Mouse (Mus musculus) right cerebral cortex, adult 18-20 months (tissue): ENCODE data around the gene Gstp2.
"Not testable (repeated sequence)": the region's sequence is repeated elsewhere in the genome, so short reads cannot be mapped to it uniquely, and the experiment has no call there.

Experiments
- DNase-seq: peaks from one replicate; pipeline ENCODE4 v3.0.0; 2022; ENCODE audit warnings: mixed read lengths

The Gstp2 gene

GRCm38 (mm10) chr19:4068717-4069410 is 23.0 kb upstream of the Gstp2 start:
- DNase-seq: no peak

- not testable (repeated sequence) for DNase-seq
Observed at GRCm38 (mm10) chr19:4068242-4068641, 22.4 kb upstream of the Gstp2 start.

- DNase-seq: no peak
Observed at GRCm38 (mm10) chr19:4066877-4067276, 21.1 kb upstream of the Gstp2 start.

- DNase-seq: no peak
Observed at GRCm38 (mm10) chr19:4066280-4066679, 20.5 kb upstream of the Gstp2 start.

GRCm38 (mm10) chr19:4064501-4064900 is 18.7 kb upstream of the Gstp2 start:
- not testable (repeated sequence) for DNase-seq

GRCm38 (mm10) chr19:4063357-4063756 is 17.5 kb upstream of the Gstp2 start:
- DNase-seq: not testable (repeated sequence)

- no peak for DNase-seq
Observed at GRCm38 (mm10) chr19:4060899-4061465, 15.2 kb upstream of the Gstp2 start.

- not testable (repeated sequence) for DNase-seq
Observed at GRCm38 (mm10) chr19:4060044-4060898, 14.4 kb upstream of the Gstp2 start.

GRCm38 (mm10) chr19:4059069-4059740 is 13.4 kb upstream of the Gstp2 start, which contains the start of gene Gstp3:
Gstp3 (minus strand) TSS chr19:4059569.
- DNase-seq: no peak

GRCm38 (mm10) chr19:4058581-4058980 is 12.8 kb upstream of the Gstp2 start:
- DNase-seq: no peak

GRCm38 (mm10) chr19:4057962-4058361 is 12.1 kb upstream of the Gstp2 start:
- DNase-seq: no peak

GRCm38 (mm10) chr19:4057389-4057788 is 11.6 kb upstream of the Gstp2 start:
- no peak for DNase-seq

- DNase-seq: no peak
Observed at GRCm38 (mm10) chr19:4056727-4057126, 10.9 kb upstream of the Gstp2 start.

- no peak for DNase-seq
Observed at GRCm38 (mm10) chr19:4055947-4056693, 10.3 kb upstream of the Gstp2 start.

GRCm38 (mm10) chr19:4055216-4055946 is 9.6 kb upstream of the Gstp2 start:
- DNase-seq: no peak

- no peak for DNase-seq
Observed at GRCm38 (mm10) chr19:4054613-4055012, 8.8 kb upstream of the Gstp2 start.

- DNase-seq: no peak
Observed at GRCm38 (mm10) chr19:4052516-4053030, 6.8 kb upstream of the Gstp2 start.

GRCm38 (mm10) chr19:4051741-4052515 is 6.1 kb upstream of the Gstp2 start:
- DNase-seq: no peak

- no peak for DNase-seq
Observed at GRCm38 (mm10) chr19:4051016-4051415, 5.2 kb upstream of the Gstp2 start.

GRCm38 (mm10) chr19:4049069-4049468 is 3.2 kb upstream of the Gstp2 start:
- not testable (repeated sequence) for DNase-seq

- DNase-seq: peak; percentile 63
Observed at GRCm38 (mm10) chr19:4047859-4048258, 2.0 kb upstream of the Gstp2 start.
